Mouse (Mus musculus): ENCODE data around the gene Lrrtm4.

The Lrrtm4 gene

DNA sequence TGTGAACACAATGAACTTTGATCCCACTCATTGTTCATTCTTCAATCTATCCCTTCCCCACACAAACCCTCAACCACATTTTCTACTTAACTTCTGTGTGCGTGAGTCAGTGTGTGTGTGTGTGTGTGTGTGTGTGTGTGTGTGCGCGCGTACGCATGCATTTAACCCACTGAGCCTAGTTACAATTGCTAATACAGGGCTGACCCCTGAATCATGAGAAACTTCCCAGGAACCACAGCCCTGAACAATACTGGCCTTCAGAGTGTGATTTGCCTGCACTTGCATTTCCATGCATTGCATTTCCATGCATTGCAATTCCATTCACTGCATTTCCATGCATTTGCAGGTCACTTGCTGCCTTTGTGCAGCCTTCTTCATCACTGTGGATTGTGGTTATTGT is 701.8 kb downstream of the Lrrtm4 start:
- DNase-seq (ENCODE audit: low spot score), result no peak

- no peak for DNase-seq (ENCODE audit: low spot score)
Observed at GRCm38 (mm10) chr6:80733416-80733815, 714.7 kb downstream of the Lrrtm4 start.

- DNase-seq (ENCODE audit: low spot score), result no peak
Observed at GRCm38 (mm10) chr6:80750769-80751168, 732.1 kb downstream of the Lrrtm4 start.

DNA sequence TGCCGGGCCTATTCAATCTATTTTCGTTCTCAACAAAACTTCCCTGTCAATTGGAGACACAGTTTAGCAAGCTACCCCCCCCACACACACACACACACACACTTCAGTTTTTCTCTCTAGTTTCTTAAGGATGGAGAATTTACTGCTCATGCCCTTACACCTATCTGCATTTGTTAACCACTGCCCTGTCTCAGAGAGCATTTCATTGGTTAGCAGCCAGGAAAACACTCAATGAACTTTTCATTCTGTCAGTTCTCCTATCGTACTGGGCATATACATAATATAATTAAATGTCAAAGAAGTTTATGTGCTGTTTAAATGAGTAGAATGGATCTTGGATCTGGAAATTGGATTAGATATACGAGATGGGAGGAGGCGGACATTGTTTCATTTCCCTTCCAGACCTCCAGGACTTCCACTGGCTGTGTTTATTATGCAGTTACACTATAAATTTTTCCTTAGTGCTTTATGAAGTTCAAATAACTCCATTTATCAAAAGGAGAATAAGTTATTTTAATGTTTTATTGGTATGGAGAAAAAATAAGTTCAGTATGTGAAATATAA is 742.0 kb downstream of the Lrrtm4 start:
- no peak for DNase-seq (ENCODE audit: low spot score)

DNA sequence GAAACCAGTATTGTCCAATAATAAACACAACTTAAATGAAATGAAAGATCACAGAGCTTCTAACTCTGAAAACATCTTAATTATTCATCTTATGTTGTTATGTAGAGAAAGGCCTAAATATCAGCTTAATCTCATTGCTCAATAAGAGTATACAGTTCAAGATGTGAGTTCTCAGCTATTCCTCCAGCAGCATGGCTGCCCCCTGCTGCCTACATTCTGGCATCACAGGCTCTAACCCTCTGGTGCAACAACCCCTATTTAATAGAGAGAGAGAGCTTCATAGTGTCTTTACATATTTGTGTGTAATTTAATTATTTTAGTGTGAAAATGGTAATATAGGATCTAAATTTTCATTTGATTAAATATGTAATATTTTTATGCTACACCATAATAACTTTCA is 767.6 kb downstream of the Lrrtm4 start:
- DNase-seq (ENCODE audit: low spot score), result no peak

DNA sequence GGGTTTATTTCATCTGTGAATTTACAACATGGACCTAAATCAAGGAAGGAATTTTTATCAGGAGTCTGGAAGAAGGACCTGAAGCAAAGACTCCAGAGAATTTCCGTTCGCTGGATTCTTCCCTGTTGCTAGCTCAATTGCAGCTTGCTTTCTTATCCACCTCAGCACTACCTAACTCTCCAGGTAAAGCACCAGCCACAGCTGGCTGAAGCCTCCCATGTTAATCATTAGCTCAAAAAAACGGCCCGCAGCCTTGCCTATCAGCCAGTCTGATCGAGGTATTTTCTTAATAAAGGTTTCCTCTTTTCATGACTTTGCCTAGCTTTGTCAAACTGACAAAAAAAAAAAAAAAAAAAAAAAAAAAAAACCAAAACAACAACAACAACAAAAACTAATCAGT is 805.1 kb downstream of the Lrrtm4 start:
- no peak for DNase-seq (ENCODE audit: low spot score)

- no peak for DNase-seq (ENCODE audit: low spot score)
Observed at GRCm38 (mm10) chr6:80839784-80840183, 821.1 kb downstream of the Lrrtm4 start.

DNA sequence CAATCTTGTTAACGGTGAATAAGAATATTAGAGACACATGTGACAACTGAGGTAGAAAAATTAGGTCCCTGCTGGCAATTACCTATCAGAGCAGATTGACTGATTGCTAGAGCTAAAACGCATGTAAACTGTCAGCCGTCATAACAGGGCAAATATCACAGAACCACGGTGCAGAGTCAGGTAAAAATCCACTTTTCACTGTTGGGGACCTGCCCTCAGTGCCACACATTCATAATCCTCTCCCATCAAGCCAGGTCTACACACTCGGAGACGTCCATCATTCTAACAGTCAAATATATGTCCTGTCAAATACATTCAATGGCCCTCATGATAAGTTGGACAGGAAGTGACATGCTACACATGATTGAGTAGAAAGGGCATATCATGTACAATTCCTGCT is 826.6 kb downstream of the Lrrtm4 start:
- DNase-seq (ENCODE audit: low spot score), result no peak

- no peak for DNase-seq (ENCODE audit: low spot score)
Observed at GRCm38 (mm10) chr6:80856910-80857543, 838.4 kb downstream of the Lrrtm4 start.

All from left cerebral cortex, adult 11 months (tissue).